Mouse (Mus musculus): Measurements from ENCODE around the gene Dhx30.

Gene Dhx30

DNA sequence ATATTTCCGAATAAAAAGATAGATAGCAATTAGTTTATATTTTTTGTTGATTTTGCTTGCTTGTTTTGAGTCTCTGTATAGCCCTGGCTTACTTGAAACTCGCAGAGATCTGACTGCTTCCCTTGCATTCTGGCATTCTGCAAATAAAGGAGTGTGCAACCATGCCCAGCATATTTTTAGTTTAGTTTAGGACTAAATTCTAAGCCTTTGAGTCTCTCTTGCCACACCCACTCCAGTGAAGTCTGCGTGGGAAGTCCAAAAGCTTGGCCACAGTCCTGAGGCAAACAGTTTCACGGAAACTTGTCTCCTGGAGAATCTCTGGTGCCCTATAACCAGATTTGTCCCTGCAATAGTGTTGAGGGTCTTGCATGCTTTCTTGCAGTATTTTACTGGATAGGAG, 73.3 kb downstream of the Dhx30 start:
- DNase-seq: no peak

DNA sequence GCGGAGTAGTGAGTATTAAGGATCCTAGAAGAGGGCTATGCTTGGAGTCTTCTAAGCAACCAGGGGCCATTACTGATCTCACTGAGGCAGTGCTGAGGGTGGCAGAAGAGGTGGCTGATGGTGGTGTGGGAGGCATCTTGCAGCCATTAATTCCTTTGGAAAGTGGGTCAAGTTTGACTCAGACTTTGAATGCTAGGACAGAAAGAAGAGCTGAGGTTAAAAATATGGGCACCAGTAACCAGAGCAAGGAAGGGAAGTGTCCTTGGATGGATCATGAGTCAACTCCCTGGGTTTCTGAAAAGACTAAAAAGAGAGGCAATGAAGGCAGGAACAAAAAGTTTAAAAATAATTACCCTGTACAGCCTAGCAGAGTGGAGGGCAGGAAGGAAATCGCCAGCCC, 79.1 kb downstream of the Dhx30 start:
- no peak for DNase-seq

- no peak for DNase-seq
These were observed 79.7 kb downstream of the Dhx30 start for GRCm38 (mm10) chr9:110037895-110038294.

DNA sequence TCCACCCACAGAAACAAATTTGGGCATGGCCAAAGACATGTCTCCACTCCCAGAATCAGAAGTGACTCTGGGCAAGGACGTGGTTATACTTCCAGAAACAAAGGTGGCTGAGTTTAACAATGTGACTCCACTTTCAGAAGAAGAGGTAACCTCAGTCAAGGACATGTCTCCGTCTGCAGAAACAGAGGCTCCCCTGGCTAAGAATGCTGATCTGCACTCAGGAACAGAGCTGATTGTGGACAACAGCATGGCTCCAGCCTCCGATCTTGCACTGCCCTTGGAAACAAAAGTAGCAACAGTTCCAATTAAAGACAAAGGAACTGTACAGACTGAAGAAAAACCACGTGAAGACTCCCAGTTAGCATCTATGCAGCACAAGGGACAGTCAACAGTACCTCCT, 82.5 kb downstream of the Dhx30 start:
- DNase-seq: no peak
